Mouse (Mus musculus) c-Kit-positive CD71-negative TER-119-negative erythroid progenitor cells, embryonic 14.5 days (primary cell): ENCODE results near the gene Pnn.
A peak's percentile ranks its signal among the peaks of the same experiment; 100 is the strongest.
"Not testable (repeated sequence)": the region's sequence is repeated elsewhere in the genome, so short reads cannot be mapped to it uniquely, and the experiment has no call there.

Source experiments
- DNase-seq: peaks from one replicate; pipeline ENCODE4 v3.0.0-alpha.2; 2013; ENCODE audit warnings: low read depth

The Pnn gene

DNA sequence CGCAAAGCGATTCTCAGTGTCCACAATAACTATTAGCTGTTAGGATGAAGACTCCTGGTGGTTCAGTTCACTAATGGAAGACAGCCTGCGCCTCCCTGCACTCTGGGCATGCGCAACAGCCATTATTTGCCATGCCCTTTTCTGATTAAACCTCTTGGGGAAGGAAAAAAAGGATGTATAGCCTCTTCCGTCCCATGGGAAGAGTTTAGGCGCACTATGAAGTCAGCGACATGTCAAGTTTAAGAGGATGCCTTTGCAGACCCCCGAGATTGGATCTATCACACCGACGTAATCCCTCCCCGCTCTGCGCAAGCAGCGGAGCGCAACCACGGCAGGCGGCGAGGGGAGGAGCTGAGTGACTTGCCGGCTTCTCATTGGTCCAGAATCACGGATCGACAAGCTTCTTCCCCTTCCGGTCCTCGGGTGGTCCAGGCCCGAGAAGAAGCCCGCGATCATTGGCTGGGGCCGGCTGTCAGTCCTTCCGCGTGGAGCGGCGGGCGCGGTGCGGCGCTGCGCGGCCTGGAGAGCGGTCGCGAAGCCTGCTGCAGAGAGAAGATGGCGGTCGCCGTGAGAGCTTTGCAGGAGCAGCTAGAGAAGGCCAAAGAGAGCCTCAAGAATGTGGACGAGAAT, at the start of gene Pnn:
Gene Pnn, plus strand, starts transcription at position 437 of the 630 bp plus-strand sequence.
- peak; percentile 92 for DNase-seq

DNA sequence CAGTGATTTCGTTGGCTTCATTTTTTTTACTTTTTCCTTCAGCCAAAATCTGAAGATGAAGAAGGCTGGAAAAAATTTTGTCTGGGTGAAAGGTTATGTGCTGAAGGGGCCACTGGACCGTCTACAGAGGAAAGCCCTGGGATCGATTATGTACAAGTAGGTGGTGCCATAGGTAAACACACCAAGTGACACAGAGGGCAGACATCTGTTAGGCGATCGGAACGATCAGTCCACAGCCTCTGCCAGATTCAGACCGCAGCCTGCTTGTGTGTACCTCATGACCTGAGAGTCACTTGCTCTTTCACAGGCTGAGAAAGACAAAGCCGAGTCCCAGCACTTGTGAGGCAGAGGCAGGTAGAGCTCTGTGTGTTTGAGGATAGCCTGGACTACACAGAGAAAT, 48.7 kb upstream of the Pnn start:
- no peak for DNase-seq

DNA sequence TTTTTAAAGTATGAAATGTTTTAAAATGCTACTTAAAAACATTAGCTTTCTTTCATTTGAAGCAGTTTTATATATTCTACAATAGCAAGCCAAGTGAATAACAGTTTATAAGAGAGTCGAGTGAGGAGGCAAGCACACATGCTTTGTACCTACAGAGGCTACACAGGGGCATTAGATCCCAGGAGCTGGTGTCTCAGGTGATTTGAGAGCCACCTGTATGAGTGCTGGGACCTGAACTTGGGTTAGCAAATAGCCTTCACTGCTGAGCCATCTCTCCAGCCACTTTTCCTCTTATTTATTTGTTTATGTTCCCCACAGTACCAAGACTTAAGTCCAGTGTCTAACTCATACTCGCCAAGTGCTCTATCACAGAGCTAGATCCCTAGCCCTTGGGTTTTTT, 46.8 kb upstream of the Pnn start:
- no peak for DNase-seq

GRCm38 (mm10) chr12:59021306-59021705, 45.4 kb upstream of the Pnn start:
- DNase-seq: no peak

GRCm38 (mm10) chr12:59032101-59032500, 34.6 kb upstream of the Pnn start:
- DNase-seq: no peak

DNA sequence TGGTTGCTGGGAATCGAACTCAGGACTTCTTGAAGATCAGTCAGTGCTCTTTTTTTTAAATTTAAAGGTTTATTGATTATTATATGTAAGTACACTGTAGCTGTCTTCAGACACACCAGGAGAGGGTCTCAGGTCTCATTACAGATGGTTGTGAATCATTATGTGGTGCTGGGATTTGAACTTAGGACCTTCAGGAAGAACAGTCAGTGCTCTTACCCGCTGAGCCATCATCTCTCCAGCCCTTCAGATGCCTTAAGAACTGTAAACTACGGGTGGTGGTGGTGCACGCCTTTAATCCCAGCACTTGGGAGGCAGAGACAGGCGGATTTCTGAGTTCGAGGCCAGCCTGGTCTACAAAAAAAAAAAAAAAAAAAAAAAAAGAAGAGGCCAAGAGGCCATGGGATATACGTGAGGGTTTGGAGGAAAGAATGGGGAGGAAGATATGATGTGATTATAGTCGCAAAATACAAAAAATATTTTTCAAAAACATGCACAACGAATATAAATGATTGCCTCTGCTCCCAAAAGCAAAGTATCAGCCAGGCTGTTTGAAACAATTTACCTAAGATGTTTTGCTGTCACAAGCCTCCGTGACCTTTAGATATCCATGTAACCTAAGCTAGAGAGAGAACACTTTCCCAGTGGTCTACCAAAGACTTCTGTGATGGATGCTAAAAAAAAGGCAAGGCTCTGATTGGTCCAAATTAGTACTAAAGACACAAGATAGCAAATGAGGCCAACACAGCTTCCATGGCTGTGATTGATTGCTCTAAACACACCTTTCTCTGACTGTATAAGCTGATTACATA, 27.3 kb upstream of the Pnn start:
- DNase-seq: no peak

DNA sequence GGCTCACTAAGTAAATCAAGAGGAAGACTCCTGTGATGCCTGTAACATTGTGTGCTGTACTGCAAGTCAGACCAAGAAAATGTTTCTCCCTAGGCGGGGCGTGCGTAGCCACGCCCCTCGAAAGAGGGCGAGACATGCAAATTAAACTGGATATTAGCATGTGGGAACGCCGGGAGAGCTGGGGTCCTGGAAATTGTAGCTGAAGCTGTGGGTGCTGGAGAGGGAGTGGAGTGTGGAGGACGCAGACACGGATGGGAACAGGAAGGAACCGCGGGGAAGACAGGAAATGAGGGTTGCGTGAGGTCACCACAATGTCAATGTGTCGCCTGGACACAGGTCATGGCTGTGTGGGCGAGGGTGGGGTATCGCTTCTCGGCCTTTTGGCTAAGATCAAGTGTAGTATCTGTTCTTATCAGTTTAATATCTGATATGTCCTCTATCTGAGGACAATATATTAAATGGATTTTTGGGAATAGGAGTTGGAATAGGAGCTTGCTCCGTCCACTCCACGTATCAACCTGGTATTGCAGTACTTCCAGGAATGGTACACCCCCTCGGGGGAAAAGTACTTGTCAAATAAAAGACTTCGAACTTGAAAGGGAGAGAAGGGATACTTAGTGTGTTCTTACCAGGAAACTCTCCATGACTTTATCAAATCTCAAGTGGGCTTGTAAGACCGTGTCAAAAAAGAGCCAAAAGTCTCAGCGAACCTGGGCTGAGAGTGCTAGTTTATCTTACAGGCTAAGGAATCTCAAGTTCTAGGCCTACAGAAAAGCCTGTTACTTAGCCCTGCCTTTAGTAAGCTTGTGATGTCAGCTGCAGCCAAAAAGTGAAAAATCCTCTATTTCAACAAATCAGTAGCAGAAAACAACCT, 26.5 kb upstream of the Pnn start:
- DNase-seq: peak; percentile 80

GRCm38 (mm10) chr12:59040851-59041250, 25.8 kb upstream of the Pnn start:
- DNase-seq: no peak

- no peak for DNase-seq
These were observed 14.2 kb upstream of the Pnn start for GRCm38 (mm10) chr12:59052470-59052869.

- no peak for DNase-seq
These were observed 13.5 kb upstream of the Pnn start for GRCm38 (mm10) chr12:59053166-59053565.

GRCm38 (mm10) chr12:59053976-59054375, 12.7 kb upstream of the Pnn start:
- DNase-seq: no peak

GRCm38 (mm10) chr12:59055196-59055850, 11.4 kb upstream of the Pnn start:
- DNase-seq: no peak

GRCm38 (mm10) chr12:59056222-59056621, 10.5 kb upstream of the Pnn start:
- DNase-seq: no peak

DNA sequence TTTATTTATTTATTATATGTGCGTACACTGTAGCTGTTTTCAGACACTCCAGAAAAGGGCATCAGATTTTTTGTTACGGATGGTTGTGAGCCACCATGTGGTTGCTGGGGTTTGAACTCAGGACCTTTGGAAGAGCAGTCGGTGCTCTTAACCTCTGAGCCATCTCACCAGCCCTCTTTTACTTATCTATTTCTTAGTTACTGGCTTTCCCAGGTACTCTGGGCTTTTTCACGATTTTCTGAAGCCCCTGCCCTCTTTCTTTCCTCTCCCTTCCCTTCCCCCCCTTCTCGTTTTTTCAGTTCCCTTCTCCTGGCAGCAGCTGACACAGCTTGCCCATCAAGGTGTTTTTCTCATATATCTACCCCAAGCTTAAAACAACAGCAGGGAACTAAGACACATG, 8.4 kb upstream of the Pnn start:
- not testable (repeated sequence) for DNase-seq

DNA sequence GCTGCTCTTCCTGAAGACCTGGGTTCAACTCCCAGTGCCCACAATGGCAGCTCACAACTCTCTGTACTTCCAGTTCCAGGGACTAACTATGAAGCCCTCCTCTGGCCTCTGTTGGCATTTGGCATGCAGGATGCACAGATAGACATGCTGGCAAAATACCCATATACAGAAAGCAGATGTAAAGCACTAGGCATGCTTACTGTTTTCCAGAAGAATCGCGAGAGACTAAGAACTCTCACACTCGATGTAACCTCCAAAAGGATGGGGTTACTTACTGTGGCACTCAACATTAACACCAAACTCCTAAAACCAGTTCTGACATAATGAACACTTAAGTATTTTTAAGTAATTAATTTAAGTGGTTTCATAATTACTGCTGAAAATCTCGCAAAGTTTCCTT, 6.4 kb upstream of the Pnn start:
- DNase-seq: no peak

DNA sequence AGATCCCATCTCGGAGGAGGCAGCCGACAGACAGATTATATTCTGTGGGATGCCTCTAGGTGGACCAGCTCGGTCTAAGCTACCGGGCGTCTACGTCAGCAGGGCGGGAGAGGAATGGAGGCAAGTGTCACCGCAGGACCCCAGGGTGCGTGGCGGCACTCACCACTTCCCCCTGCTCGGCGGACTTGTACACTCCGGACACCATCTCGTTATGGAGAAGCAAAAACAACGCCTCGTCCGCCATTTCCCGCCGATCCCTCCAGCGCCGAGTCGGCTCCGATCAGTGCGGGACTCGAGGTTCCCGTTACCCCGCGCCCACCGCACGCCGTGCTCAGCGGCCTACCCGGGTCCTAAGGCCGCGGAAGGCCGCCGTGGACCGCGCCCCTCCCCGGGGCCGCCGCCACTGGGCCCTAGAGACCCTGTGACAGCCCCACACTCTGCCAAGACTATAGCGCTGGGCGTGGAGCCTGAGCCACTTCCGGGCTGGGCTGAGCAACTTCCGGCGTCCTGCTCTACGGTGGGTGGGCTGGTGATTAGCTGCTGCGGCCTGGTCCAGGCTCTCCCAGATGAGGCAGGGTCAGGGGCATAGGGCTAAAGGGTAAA, 5.6 kb upstream of the Pnn start, which contains the start of gene Trappc6b:
Gene Trappc6b, minus strand, starts transcription at position 480 of the 603 bp plus-strand sequence.
- DNase-seq: peak; percentile 62

GRCm38 (mm10) chr12:59064837-59065236, 1.8 kb upstream of the Pnn start:
- no peak for DNase-seq

- DNase-seq: no peak
These were observed 908 bp upstream of the Pnn start for GRCm38 (mm10) chr12:59065776-59066175.

DNA sequence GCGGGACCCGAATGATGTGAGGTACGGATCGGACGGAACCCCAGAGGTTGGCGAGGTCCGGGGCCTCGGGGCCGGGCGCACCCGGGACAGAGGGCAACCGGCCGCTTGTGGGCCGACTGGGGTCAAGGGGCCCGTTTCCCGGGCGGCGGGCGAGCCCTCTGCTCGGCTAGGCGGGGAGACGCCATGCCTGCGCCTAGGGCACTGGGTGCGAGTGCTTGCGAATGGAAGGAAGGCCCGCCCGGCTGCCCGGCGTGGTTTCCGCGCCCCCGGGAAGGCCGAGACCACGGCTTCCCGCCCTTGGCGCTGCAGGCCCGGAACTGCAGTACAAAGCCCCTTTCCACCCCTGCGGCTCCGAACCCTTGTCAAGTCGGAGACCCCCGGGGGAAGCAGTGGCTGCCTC, 411 bp downstream of the Pnn start:
- DNase-seq: no peak

GRCm38 (mm10) chr12:59068791-59069190, 2.1 kb downstream of the Pnn start:
- no peak for DNase-seq

- no peak for DNase-seq
These were observed 5.6 kb downstream of the Pnn start for GRCm38 (mm10) chr12:59072286-59072685.

GRCm38 (mm10) chr12:59074052-59074451, 7.4 kb downstream of the Pnn start:
- no peak for DNase-seq
